Mouse (Mus musculus): ENCODE results near the gene Rit1. TPM values are rescaled to one million over a fixed set of nuclear protein-coding genes. Genes with fewer than 3 reads are reported as not detected.
"Not testable (repeated sequence)": the region's sequence is repeated elsewhere in the genome, so short reads cannot be mapped to it uniquely, and the experiment has no call there.

Gene Rit1
- 60.9 and 63.1 TPM in 2 replicates for polyA plus RNA-seq (2012; rRNA removed)

DNA sequence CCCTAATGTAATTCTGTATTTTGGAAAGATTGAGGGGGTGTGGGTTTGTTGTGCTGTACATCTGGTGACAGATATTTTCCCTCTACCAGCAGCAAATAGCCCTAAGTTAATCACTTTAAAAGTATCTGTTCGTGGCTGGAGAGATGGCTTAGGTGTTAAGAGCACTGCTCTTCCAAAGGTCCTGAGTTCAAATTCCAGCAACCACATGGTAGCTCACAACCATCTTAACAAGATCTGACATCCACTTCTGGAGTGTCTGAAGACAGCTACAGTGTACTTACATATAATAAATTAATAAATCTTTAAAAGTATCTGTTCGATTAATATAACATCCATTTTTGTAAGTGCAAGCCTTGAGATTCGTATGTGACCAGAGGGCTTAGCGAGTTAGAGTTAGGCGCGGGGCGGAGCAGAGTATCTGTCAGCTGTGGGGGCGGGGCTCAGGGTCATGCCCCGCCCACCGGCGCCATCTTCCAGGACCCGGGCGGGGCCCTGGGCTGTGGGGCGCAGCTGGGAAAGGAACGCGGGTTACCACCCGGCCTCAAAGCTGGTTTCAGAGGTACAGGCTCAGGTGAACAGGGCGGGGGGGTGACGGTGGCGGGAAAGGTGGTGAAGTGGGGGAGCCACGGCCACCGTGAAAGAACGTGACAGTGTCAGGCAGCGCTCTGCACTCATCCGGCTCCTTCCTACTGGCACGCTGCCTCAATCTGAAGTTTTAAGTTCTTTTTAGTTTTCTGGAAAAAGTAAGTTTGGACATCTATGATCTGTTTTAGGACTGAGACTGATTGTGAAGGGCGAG, at the start of gene Rit1:
Gene Rit1 (plus strand): TSS at position 440 of the 799 bp plus-strand sequence.
- peak; percentile 34 to 79 for DNase-seq (ENCODE audit: extremely low spot score in 1 of 2, low spot score in 1 of 2)

DNA sequence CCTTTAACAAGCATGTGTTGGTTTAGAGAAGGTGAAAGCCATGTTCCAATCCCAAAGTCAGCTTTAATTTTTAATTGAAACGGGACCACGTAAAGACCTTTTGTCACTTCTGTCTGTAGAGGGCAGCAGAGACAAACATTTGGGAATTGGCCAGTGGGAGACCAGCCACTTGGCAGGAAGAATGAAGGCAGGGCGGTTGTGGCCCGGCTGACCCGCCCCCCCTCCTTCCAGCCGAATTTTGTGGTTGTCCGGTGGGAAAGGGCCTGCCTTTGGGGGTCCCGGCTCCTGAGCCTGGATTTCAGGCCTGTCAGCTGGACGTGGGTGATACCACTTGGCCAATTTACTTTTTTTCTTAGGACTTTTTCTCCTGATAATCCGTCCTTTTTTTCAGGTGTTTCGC, 39.2 kb upstream of the Rit1 start:
- peak in 1 of 2 experiments; percentile 85 for DNase-seq (ENCODE audit: extremely low spot score in 1 of 2, low spot score in 1 of 2)

DNA sequence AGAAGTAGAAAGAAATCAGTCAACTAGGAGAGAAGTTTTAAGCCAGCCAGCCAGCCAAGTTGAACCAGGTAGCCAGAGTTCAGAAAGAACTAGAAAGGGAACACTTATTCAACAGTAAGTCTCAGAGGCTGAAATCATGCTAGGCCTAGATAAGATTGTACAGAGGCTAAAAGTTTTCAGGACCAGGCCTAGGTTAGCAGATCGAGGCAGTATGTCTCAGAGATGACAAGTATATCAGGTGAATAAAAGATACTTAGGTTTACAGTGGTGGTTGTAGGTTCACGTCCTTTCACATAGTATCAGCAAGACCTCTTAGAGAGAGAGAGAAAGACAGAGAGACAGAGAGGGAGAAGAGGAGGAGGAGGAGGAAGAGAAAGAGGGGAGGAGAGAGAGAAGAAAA, 32.8 kb upstream of the Rit1 start:
- no peak for DNase-seq (ENCODE audit: extremely low spot score in 1 of 2, low spot score in 1 of 2)

DNA sequence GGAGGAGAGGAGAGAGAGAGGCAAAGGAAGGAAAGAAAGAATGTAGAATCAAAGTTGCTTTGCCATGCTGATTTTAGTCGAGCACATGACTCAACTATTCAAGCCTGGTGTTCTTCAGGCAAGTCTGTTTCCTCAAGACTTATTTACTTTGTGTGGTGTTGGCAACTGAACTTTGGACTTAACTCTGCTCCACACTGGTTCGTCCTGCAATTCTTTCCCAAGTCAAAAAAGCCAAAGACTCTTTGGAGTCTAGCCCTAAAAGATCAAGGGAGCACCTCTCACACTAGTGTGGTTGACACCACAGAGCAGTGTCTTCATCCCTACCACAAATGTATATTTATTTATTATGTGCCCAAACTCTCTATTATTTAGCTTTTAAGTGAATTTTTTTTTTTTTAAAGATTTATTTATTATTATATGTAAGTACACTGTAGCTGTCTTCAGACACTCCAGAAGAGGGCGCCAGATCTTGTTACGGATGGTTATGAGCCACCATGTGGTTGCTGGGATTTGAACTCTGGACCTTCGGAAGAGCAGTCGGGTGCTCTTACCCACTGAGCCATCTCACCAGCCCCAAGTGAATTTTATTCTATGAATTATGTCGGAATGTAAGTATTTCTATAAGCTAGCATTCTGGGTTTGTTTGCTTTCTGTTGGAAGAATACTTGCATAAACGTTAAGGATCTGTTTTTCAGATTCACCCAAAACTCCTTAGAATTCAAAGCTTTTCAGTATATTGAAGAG, 32.2 kb upstream of the Rit1 start:
- no peak for DNase-seq (ENCODE audit: extremely low spot score in 1 of 2, low spot score in 1 of 2)

DNA sequence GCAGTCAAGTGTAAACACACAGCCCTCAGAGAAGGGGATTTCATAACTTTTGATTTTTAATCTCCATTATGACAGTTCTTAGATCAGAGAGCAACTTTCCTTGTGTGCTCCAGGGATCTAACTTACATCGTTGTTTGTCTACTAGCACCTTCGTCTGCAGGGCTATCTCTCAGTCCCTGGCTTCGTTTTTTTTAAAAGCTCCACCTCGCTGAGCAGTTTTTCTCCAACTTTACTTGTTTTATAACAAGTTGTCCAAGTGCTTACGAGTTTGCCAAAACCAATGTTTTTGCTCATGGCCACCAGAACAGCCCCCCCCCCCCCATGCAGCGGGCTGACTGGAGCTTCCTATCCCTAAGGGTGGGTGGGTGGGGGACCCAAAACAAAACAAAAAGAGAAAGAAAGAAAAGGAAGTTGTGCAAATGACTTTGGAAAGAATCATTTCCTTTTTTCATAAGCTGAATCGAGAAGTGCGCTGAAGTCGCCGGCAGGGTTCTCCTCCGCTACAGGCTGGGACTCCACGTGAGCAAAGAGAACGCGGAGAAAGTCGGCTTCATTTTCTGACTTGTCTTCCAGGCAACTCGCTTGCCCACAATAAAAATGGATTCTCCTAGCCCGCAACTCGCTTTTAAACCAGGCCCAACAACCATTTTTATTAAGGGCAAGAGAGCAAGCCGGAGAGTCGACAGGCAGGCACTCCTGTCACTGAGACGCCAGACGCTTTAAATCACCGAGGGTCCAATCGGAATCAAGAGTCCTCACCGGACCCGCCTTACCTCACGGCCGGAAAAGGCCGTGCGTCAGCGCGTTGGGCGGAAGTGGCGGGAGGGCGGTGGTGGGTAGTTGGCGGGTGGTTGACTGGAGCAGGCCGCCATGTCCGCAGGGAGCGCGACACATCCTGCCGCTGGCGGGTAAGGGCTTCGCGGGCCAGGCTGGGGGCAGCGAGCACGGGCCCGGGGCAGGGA, 31.4 kb upstream of the Rit1 start, which contains the start of gene Khdc4:
Gene Khdc4 (plus strand): TSS at position 824 of the 962 bp plus-strand sequence.
- DNase-seq (ENCODE audit: extremely low spot score in 1 of 2, low spot score in 1 of 2): peak; percentile 97 to 98

DNA sequence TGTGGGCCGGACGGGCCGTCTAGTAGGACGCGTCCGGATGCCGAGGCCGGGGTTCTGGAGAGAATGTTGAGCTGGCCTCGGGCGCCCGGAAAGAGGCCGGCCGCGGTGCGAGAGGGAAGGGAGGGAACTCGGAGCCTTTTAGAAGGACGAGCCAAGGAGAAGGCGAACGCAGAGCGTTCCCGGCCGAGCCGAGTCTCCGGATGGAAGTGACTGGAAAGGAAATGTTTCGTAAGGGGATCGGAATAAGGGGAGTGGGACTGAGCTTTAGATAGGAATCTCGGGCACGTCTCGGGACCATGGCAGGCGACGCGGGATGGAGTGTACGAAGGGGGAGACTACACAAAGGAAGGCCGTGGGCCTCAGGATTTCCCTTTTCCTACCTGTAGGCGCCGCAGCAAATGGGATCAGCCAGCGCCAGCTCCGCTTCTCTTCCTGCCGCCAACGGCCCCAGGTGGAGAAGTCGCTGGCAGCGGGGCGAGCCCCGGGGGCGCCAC, 30.6 kb upstream of the Rit1 start:
- peak; percentile 11 to 60 for DNase-seq (ENCODE audit: extremely low spot score in 1 of 2, low spot score in 1 of 2)

DNA sequence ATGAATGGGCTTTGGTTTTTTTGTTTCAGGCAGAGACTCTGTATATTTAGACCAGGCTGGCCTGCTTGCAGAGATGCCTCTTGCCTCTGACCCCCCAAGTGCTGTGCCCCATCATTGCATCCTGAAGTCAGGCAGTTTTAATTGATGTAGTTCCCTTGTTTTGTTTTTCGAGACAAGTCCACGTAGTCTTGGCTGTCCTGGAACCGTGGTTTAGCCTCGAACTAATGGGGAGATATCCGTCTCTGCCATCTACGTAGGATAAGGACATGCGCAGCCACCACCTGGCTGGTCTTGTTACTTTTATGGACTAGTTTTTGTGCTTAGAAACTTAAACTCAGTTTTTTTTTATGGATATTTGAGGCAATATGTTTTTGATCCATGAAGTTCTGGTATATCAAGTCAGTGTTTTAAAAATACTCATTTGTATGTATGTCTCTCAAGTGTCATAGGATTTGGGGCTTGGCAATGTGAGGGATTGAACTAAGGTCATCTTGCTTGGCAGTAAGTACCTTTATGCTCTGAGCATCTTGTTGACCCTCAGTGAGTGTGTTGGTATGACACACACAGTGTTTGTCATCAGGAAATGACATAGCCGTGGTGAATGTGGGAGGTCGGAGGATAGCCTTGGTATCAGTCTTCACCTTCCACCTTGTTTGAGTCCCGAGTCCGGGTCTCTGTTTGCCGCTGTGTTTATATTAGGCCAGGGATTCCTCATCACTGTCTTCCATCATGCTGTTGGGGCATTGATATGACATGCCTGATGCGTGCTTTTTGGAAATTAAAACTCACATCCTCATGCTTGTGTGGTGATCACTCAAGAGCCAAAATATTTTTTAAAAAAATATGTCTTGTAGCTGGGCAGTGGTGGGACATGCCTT, 29.7 kb upstream of the Rit1 start:
- no peak for DNase-seq (ENCODE audit: extremely low spot score in 1 of 2, low spot score in 1 of 2)

DNA sequence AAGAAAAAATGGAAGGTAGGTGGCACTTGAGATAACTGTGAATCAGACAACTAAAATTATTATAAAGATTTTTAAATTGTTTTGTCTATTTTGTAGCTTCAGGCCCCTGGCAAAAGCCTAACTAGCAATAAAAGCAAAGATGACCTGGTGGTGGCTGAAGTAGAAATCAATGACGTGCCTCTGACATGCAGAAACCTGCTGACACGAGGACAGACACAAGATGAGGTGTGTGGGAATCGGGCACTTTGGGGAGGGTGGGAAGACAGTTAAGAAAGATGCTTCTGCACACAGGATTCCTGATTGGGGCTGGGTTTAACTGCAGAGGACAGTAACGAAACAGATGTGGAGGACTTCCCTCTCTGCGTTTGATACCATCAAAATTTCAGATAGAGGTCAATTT, 27.6 kb upstream of the Rit1 start:
- DNase-seq (ENCODE audit: extremely low spot score in 1 of 2, low spot score in 1 of 2): no peak

DNA sequence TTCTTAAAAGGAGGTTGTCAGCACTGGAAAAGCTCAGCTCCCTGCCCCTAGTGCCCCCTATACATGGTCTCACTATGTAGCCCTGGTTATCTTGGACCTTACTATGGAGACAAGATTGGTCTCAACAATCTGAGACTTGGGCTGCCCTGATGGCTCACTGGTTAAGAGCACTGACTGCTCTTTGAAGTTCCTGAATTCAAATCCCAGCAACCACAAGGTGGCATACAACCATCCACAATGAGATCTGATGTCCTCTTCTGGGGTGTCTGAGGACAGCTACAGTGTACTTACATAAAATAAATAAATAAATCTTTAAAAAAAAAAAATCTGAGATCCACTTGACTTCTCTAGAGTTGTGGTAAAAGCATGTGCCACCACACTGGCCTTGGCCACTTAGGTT, 21.1 kb upstream of the Rit1 start:
- no peak for DNase-seq (ENCODE audit: extremely low spot score in 1 of 2, low spot score in 1 of 2)

DNA sequence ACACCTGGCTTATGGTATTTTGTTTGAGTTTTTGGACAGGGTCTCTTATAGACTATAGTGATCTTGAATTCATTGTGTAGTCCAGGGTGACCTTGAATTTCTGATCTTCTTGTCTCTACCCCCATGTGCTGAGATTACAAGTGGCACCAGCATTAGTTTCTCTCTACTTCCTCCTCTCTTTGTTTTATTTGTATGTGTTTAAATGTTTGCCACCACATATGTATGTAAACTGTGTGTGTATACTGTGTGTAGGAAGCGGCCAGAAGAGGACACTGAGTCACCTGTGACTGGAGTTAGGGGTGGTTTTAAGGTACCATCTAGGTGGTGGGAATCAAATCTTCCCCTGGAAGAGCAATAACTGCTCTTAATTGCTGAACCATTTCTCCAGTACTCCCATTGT, 18.6 kb upstream of the Rit1 start:
- DNase-seq (ENCODE audit: extremely low spot score in 1 of 2, low spot score in 1 of 2): no peak

DNA sequence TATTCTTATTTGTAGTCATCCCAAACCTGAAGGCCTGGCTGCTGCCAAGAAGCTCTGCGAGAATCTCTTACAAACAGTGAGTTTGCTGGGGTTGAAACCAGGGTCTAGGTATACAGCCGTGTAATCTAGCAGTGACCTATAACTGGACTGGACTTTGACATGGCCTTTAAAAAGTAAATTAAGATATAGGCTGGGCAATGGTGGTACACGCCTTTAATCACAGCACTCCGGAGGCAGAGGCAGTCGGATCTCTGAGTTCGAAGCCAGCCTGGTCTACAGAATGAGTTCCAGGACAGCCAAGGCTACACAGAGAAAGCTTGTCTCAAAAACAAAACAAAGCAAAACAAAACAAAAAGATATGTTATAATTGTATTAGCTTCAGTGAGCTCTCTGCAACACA, 17.8 kb upstream of the Rit1 start:
- DNase-seq (ENCODE audit: extremely low spot score in 1 of 2, low spot score in 1 of 2): no peak

DNA sequence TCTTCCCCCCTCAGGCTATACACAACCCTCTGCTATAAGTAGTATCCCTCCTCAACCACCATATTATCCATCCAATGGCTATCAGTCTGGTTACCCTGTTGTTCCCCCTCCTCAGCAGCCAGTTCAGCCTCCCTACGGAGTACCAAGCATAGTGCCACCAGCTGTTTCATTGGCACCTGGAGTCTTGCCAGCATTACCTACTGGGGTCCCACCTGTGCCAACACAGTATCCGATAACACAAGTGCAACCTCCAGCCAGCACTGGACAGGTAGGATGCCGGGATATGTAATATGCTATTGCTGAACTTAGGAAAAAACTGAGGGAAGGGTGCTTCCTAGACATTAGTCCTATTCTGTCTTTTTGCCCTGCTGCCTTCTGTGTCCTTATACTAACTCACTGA, 16.4 kb upstream of the Rit1 start:
- no peak for DNase-seq (ENCODE audit: extremely low spot score in 1 of 2, low spot score in 1 of 2)

DNA sequence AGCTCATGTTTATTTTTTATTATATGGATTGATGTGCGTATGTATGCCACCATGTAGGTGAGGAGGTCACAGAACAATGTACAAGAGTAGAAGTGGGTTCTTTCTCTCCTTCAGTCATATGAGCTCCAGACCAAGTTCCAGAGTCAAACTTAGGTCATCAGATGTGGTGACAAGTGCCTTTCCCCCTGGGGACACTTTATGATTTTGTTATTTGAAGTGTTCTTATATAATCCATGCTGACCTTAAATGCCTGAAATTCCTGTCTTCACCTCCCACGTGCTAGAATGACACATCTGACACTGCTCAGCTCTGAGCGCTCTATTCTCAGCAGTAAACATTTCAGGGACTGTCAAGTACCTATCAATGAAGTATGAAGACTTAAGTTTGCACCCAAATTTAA, 15.4 kb upstream of the Rit1 start:
- DNase-seq (ENCODE audit: extremely low spot score in 1 of 2, low spot score in 1 of 2): no peak

DNA sequence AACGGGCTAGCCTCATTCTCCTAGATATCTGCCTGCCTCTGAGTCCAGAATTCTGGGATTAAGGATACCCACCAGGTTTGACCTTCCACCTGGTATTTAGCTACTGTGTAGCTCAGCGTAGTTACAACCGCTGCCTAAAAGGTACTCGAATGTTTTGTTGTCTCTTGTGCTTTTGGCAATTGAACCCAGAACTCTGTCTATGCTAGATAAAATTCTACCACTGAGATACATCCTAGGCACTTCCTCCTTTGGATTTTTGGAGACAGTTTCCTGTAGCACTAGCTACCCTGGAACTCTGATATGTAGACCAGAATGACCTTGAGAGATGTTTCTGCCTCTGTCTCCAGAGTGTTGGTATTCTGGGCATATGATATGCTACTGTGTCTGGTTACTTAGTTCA, 2.9 kb upstream of the Rit1 start:
- DNase-seq (ENCODE audit: extremely low spot score in 1 of 2, low spot score in 1 of 2): no peak

DNA sequence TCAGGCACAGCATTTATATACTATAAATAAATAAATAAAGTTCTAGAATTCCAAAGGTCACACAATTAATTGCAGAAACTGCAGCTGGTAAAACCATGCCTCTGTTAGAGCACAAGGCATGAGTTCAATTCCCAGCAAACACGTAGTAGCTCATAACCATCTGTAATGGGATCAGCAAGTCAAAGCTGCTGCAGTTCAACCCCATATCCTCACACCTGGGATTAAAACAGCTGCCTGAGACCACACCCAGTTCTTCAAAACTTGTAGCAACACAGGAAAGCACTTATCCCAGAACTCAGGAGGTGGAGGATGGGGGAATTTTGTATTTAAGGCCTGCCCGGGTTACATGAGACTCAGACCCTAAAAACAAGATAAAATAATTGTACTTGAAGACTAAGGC, 1.9 kb upstream of the Rit1 start:
- DNase-seq (ENCODE audit: extremely low spot score in 1 of 2, low spot score in 1 of 2): no peak

DNA sequence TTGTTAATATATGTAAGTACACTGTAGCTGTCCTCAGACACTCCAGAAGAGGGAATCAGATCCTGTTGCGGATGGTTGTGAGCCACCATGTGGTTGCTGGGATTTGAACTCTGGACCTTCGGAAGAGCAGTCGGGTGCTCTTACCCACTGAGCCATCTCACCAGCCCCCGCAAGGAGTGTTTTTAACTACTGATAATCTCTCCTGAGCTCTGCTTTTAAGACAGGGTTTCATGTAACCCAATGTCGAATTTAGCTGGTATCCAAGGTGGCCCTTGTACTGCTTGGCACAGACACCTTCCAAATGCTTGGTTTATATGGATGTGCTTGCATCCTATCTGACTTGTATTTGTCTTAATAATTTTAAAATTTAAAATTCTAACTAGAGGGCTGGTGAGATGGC, 922 bp upstream of the Rit1 start:
- DNase-seq (ENCODE audit: extremely low spot score in 1 of 2, low spot score in 1 of 2): not testable (repeated sequence)

DNA sequence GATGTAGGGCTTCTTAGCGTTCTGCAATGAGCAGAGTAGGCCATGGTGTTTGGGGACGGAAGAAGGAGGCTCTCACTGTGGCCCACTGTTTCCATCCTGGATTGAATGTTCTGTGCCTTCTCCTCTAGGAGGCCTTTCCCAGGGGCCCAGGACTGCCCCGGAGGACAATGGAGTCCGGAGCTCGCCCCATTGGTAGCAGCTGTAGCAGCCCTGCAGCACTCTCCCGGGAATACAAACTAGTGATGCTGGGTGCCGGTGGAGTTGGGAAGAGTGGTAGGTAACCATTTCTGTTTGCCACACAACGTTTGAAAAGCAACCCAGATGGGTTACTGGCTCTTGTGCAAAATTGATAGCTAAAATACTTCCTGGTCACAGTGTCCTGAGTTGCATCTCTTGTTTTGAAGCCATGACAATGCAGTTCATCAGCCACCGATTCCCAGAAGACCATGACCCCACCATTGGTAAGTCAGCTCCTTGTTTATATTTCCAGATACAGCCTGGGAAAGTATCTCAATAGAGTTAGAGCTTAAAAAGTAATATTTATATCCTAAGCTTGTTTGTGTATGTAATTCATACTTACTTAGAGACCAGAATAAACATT, 660 bp downstream of the Rit1 start:
- DNase-seq (ENCODE audit: extremely low spot score in 1 of 2, low spot score in 1 of 2): peak in 1 of 2 experiments; percentile 35

DNA sequence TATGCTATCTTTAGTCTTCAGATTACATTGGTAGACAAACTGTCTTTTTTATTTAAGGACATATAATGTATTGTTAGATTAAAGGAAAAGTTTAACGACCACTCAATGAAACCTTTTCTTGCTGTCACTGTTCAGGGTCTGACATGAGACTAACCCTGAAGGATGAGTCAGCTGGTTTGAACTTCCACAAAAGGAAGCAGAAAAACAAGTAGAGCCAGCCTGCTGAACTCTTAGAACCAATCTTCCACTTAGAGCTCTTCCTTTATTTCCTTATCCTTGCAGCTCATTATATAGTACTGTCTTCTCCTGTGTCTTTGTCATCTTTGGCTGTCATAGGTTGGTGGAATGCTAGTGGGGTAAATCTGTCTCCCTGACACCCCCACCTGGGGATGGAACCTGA, 1.2 kb downstream of the Rit1 start:
- no peak for DNase-seq (ENCODE audit: extremely low spot score in 1 of 2, low spot score in 1 of 2)

DNA sequence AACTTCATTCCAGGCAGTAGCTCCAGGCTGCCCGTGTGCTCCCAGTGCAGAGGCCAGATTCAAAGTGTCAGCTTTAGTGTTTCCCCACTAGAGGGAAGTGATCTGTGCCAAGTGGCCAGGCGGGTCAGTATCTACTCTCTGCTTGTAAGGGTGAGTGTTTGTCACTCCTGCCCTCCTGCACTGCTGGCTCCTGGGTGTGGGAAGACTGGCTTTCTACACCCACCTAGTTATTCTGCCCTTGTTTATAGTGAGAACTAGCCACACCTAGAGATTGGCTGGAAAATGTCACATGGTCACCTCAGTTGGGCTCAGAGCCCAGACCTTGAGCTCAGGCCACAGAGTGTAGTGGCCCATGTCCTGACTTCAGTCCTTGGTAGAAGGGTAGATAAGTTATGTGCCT, 2.5 kb downstream of the Rit1 start:
- DNase-seq (ENCODE audit: extremely low spot score in 1 of 2, low spot score in 1 of 2): no peak

Data from frontal cortex, adult 2 months (tissue).